Comparison of ENCODE assay signal across 9 mouse cellular contexts in genomic region chr1:133076681-133077514, GRCm38 (mm10). TPM values are rescaled to one million over a fixed set of nuclear protein-coding genes. Genes with fewer than 3 reads are reported as not detected.
DNase-seq lines count a peak whose midpoint lies in the region; ATAC-seq and TF ChIP-seq lines count a peak whose summit lies in the region.
"Had no signal": no experiment of that assay in that cellular context is flagged by ENCODE, and none has a peak within 500 bp of the region (broad histone marks: within the 10 kb centered on the region; RNA-seq: fewer than 3 reads in every experiment).

No protein-coding gene starts in this region.

- H3K9me3 ChIP-seq in megakaryocyte, embryonic 14.5 days, result 0 out of 2 replicates have a peak, but pooled peaks cover 7% of the 10 kb centered on the region
- no peaks in the 10 kb centered on the region for H3K9me3 ChIP-seq in forebrain, postnatal 0 days (ENCODE audit: low read length)
- H3K9me3 ChIP-seq in intestine, embryonic 16.5 days (ENCODE audit: control insufficient read depth, low read length), result no peaks in the 10 kb centered on the region

- H3K9ac ChIP-seq in forebrain, postnatal 0 days, result 0 out of 2 replicates have a peak overlapping the region, but pooled peaks have one; percentile 6
- peak overlapping the region; percentile 6; the same call in 1 of the 2 replicates for H3K9ac ChIP-seq in intestine, embryonic 16.5 days (ENCODE audit: low read depth, low read length)
- H3K9ac ChIP-seq: liver, embryonic 14.5 days had no signal

- no peak for ATAC-seq in megakaryocyte, adult 5-6 weeks (ENCODE audit: poor library complexity, severe bottlenecking)
- no peak for ATAC-seq in forebrain, postnatal 0 days
- ATAC-seq in intestine, embryonic 16.5 days, result peak; percentile 84

- H3K4me3 ChIP-seq in megakaryocyte, embryonic 14.5 days (replicated peaks), result peak overlapping the region; percentile 23
- no peak overlapping the region for H3K4me3 ChIP-seq in forebrain, postnatal 0 days (ENCODE audit: low read depth, low read length)
- no peak overlapping the region for H3K4me3 ChIP-seq in intestine, embryonic 16.5 days (ENCODE audit: low read length)

- no peak overlapping the region for H3K4me2 ChIP-seq in forebrain, postnatal 0 days (ENCODE audit: low read depth)
- no peak overlapping the region for H3K4me2 ChIP-seq in intestine, embryonic 16.5 days (ENCODE audit: low read depth, low read length)

- peaks cover 51% of the 10 kb centered on the region for H3K36me3 ChIP-seq in megakaryocyte, embryonic 14.5 days (replicated peaks; ENCODE audit: low read length)
- peaks cover 49% of the 10 kb centered on the region for H3K36me3 ChIP-seq in forebrain, postnatal 0 days (ENCODE audit: insufficient read depth)
- H3K36me3 ChIP-seq in intestine, embryonic 16.5 days (ENCODE audit: control insufficient read depth, insufficient read depth, low read length), result peaks cover 3% of the 10 kb centered on the region; the same call in 1 of the 2 replicates

- no peak overlapping the region for H3K27ac ChIP-seq in forebrain, postnatal 0 days (ENCODE audit: low read depth, low read length)
- H3K27ac ChIP-seq in intestine, embryonic 16.5 days (ENCODE audit: low read length), result peak overlapping the region; percentile 66
- H3K27ac ChIP-seq: liver, embryonic 14.5 days had no signal

- peaks cover 63% of the 10 kb centered on the region for H3K4me1 ChIP-seq in megakaryocyte, embryonic 14.5 days
- H3K4me1 ChIP-seq in forebrain, postnatal 0 days (ENCODE audit: insufficient read depth), result peaks cover 5% of the 10 kb centered on the region; the same call in 1 of the 2 replicates
- peaks cover 33% of the 10 kb centered on the region for H3K4me1 ChIP-seq in intestine, embryonic 16.5 days (ENCODE audit: control insufficient read depth, insufficient read depth, low read length)

- peaks cover 58% of the 10 kb centered on the region for H3K27me3 ChIP-seq in megakaryocyte, embryonic 14.5 days (replicated peaks)
- H3K27me3 ChIP-seq in forebrain, postnatal 0 days (ENCODE audit: insufficient read depth, low read length), result no peaks in the 10 kb centered on the region
- no peaks in the 10 kb centered on the region for H3K27me3 ChIP-seq in intestine, embryonic 16.5 days (replicated peaks; ENCODE audit: control insufficient read depth, insufficient read depth, low read length)

- no peak for DNase-seq in forebrain, postnatal 0 days
- DNase-seq in retina, embryonic 14.5 days (ENCODE audit: low spot score), result peak; percentile 70
- no peak for DNase-seq in cerebellum, adult 8-10 months
- DNase-seq in adrenal gland, adult 8-10 months, result no peak
- DNase-seq in c-Kit-positive CD71-positive TER-119-positive erythroid progenitor cells, embryonic 14.5 days (ENCODE audit: low spot score), result no peak

- no peak for TF ChIP-seq CTCF in forebrain, postnatal 0 days (IDR thresholded peaks at IDR 0.05; ENCODE audit: low read depth)

- WGBS in forebrain, postnatal 0 days, result 61% methylated on average over 20 of the region's 20 CpGs
- 33% methylated on average over 20 of the region's 20 CpGs for WGBS in intestine, embryonic 16.5 days

RNA-seq across cellular contexts. Expression of gene Pik3c2b, which starts 31.4 kb away (rescaled TPM):
- 0.56 and 0.73 TPM in 2 replicates for polyA plus RNA-seq in megakaryocyte, embryonic 14.5 days (2012; ENCODE audit: insufficient read depth, low replicate concordance)
- 0.67 and 1.1 TPM in 2 replicates for total RNA-seq in megakaryocyte, adult 5-6 weeks (2015)
- total RNA-seq in megakaryocyte, adult 5-6 weeks (2017), result 0.48 and 0.98 TPM in 2 replicates
- total RNA-seq in forebrain, postnatal 0 days (2014; rRNA removed), result 17.1 and 18.3 TPM in 2 replicates
- 5.7 and 7.2 TPM in 2 replicates for polyA plus RNA-seq in forebrain, postnatal 0 days (2015; fragmentation: Nextera tagmentation; extraction: Ambion mirVana)
- polyA plus RNA-seq in intestine, embryonic 16.5 days (2015; fragmentation: Nextera tagmentation; extraction: Ambion mirVana), result 5.2 and 5.3 TPM in 2 replicates
- total RNA-seq in adrenal gland, adult 8-10 months (2022), result 10 to 100 TPM in 2 of 4 experiments, 1 to 10 TPM in 2; 6.1 to 12.5 (median 8.5) TPM

RNA-seq across cellular contexts. Expression of gene Mdm4, which starts 46.5 kb away (rescaled TPM):
- polyA plus RNA-seq in megakaryocyte, embryonic 14.5 days (2012; ENCODE audit: insufficient read depth, low replicate concordance), result 7.3 TPM in 1 of 2 replicates, not detected in the other
- 66.6 and 69.0 TPM in 2 replicates for total RNA-seq in megakaryocyte, adult 5-6 weeks (2015)
- total RNA-seq in megakaryocyte, adult 5-6 weeks (2017), result 88.5 and 97.9 TPM in 2 replicates
- total RNA-seq in forebrain, postnatal 0 days (2014; rRNA removed), result 60.4 and 74.8 TPM in 2 replicates
- polyA plus RNA-seq in forebrain, postnatal 0 days (2015; fragmentation: Nextera tagmentation; extraction: Ambion mirVana), result 22.2 and 27.4 TPM in 2 replicates
- polyA plus RNA-seq in intestine, embryonic 16.5 days (2015; fragmentation: Nextera tagmentation; extraction: Ambion mirVana), result 19.1 and 24.1 TPM in 2 replicates
- 100 to 1,000 TPM in 2 of 4 experiments, 10 to 100 TPM in 2; 58.6 to 172 (median 91.8) TPM for total RNA-seq in adrenal gland, adult 8-10 months (2022)

RNA-seq across cellular contexts. Expression of gene Ppp1r15b, which starts 54.0 kb away (rescaled TPM):
- polyA plus RNA-seq in megakaryocyte, embryonic 14.5 days (2012; ENCODE audit: insufficient read depth, low replicate concordance), result 6.7 and 8.7 TPM in 2 replicates
- 68.0 and 75.8 TPM in 2 replicates for total RNA-seq in megakaryocyte, adult 5-6 weeks (2015)
- total RNA-seq in megakaryocyte, adult 5-6 weeks (2017), result 124 and 135 TPM in 2 replicates
- total RNA-seq in forebrain, postnatal 0 days (2014; rRNA removed), result 35.0 and 49.5 TPM in 2 replicates
- polyA plus RNA-seq in forebrain, postnatal 0 days (2015; fragmentation: Nextera tagmentation; extraction: Ambion mirVana), result 13.9 and 18.7 TPM in 2 replicates
- polyA plus RNA-seq in intestine, embryonic 16.5 days (2015; fragmentation: Nextera tagmentation; extraction: Ambion mirVana), result 48.0 and 53.7 TPM in 2 replicates
- total RNA-seq in adrenal gland, adult 8-10 months (2022), result 10 to 100 TPM; 67.1 to 80.6 (median 71.1) TPM
